Comparison of ENCODE assay signal across 1 mouse cellular context in the genomic region with DNA sequence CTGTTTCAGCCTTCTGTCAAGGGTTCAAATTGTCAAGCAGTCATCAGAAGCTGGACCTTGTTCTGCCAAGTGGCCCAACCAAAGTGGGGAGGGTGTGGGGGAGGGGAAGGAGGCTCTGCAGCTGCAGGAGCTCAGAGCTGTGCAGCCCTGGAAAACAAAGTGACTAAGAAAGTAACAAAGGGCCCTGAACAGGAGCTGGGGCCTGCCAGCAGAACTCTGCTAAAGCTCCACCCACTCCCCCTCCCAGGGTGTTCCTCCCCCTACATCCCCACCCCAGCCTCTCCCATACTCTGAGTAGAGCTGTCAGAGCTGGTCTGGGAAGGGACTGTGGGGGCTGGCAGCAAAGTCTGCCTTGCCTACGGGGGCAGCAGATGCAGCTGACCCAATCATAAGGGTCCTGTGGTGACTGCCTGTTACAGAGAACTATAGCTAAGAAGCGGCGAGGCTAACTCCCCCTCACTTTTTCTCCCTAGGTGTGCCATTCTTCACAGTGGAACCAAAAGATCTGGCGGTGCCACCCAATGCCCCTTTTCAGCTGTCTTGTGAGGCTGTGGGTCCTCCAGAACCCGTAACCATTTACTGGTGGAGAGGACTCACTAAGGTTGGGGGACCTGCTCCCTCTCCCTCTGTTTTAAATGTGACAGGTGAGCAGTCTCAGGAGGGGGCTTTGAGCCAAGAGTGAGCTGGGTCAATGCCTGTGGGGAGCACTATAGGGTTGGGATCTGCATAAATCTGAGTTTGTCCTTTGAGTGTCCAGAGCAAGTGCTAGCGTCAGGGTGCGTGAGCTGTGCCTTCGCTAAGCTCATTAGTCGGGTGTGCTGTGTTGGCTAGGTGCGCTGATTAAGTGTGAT.
TF ChIP-seq lines count a peak whose summit lies in the region.

No protein-coding gene starts in this region.

TF ChIP-seq in CH12.LX, 34 proteins besides CTCF, POLR2A, EP300 and RAD21 (continued from another document):
- TF ChIP-seq MYC (IDR thresholded peaks at IDR 0.05; ENCODE audit: low read depth, low read length) (no peak), MEF2A (IDR thresholded peaks at IDR 0.05; ENCODE audit: borderline replicate concordance, low read depth, low read length) (no peak; the same call in 1 of the 2 replicates), SMC3 (IDR thresholded peaks at IDR 0.05; ENCODE audit: low read depth, low read length) (no peak), TCF12 (IDR thresholded peaks at IDR 0.05; ENCODE audit: low read depth, low read length) (peak; percentile 67; the same call in 1 of the 2 replicates), JUND (conservative IDR thresholded peaks at IDR 0.05; ENCODE audit: low read depth, low read length) (no peak), MAX (IDR thresholded peaks at IDR 0.05; ENCODE audit: low read length) (no peak), ZMIZ1 (IDR thresholded peaks at IDR 0.05; ENCODE audit: low read depth, low read length) (no peak), NRF1 (IDR thresholded peaks at IDR 0.05; ENCODE audit: low read depth, low read length) (no peak), IRF4 (IDR thresholded peaks at IDR 0.05; ENCODE audit: low read depth, low read length) (peak; percentile 60; the same call in 1 of the 2 replicates), CHD2 (IDR thresholded peaks at IDR 0.05; ENCODE audit: low read length) (peak; percentile 70; the same call in 1 of the 2 replicates), ZNF384 (IDR thresholded peaks at IDR 0.05; ENCODE audit: low read depth, low read length) (no peak), NELFE (IDR thresholded peaks at IDR 0.05; ENCODE audit: low read depth, low read length) (no peak), ZKSCAN1 (IDR thresholded peaks at IDR 0.05; ENCODE audit: borderline replicate concordance, low read depth, low read length) (no peak), JUN (IDR thresholded peaks at IDR 0.05; ENCODE audit: insufficient read depth, low read depth, low read length) (no peak), PAX5 (IDR thresholded peaks at IDR 0.05; ENCODE audit: low read length) (no peak), MAZ (IDR thresholded peaks at IDR 0.05; ENCODE audit: low read depth, low read length) (peak; percentile 83; the same call in 1 of the 2 replicates), ELF1 (IDR thresholded peaks at IDR 0.05; ENCODE audit: low read depth, low read length) (no peak), ETS1 (conservative IDR thresholded peaks at IDR 0.05; ENCODE audit: low read depth, low read length) (no peak; the same call in 1 of the 2 replicates), BHLHE40 (IDR thresholded peaks at IDR 0.05; ENCODE audit: low read depth, low read length) (no peak), POLR2AphosphoS2 (IDR thresholded peaks at IDR 0.05; ENCODE audit: low read depth, low read length) (no peak), RCOR1 (conservative IDR thresholded peaks at IDR 0.05; ENCODE audit: low read depth, low read length) (no peak), CHD1 (IDR thresholded peaks at IDR 0.05; ENCODE audit: low read depth, low read length) (no peak), E2F4 (IDR thresholded peaks at IDR 0.05; ENCODE audit: insufficient replicate concordance, low read depth, low read length) (no peak), MAFK (IDR thresholded peaks at IDR 0.05; ENCODE audit: insufficient replicate concordance, low read length) (no peak), TBP (conservative IDR thresholded peaks at IDR 0.05; ENCODE audit: low read depth, low read length) (no peak), USF1 (IDR thresholded peaks at IDR 0.05; ENCODE audit: low read depth, low read length) (no peak), GABPA (IDR thresholded peaks at IDR 0.05; ENCODE audit: insufficient replicate concordance, low read depth, low read length) (no peak), ZC3H11A (IDR thresholded peaks at IDR 0.05; ENCODE audit: low read depth, low read length) (no peak), SIN3A (IDR thresholded peaks at IDR 0.05; ENCODE audit: low read length) (peak; percentile 36; the same call in 1 of the 2 replicates)
TF ChIP-seq in CH12.LX: peak in this region for 5.
